Mouse (Mus musculus) ES-E14 (cell line): ENCODE data around the gene Chat.

Experiments used
- CHD2 ChIP-seq: IDR thresholded peaks from 2 replicates; pipeline ENCODE4 v1.6.1; 2014; ENCODE audit warnings: mild to moderate bottlenecking, low read depth, low read length, inconsistent platforms
- HCFC1 ChIP-seq: IDR thresholded peaks from 2 replicates; pipeline ENCODE4 v1.6.1; 2012; ENCODE audit warnings: low read length, inconsistent platforms, borderline replicate concordance; ENCODE audit not compliant: insufficient read depth
- ZC3H11A ChIP-seq: IDR thresholded peaks from 2 replicates; pipeline ENCODE4 v1.6.1; 2012; ENCODE audit warnings: low read depth, mild to moderate bottlenecking, inconsistent platforms, low read length, borderline replicate concordance
- ZNF384 ChIP-seq: IDR thresholded peaks from 2 replicates; pipeline ENCODE4 v1.6.1; 2012; ENCODE audit warnings: low read depth, low read length, inconsistent platforms

GRCm38 (mm10) chr14:32369756-32370155 lies 96.0 kb downstream of the Chat start:
- TF ChIP-seq HCFC1 (no peak), CHD2 (no peak), ZC3H11A (no peak), ZNF384 (no peak)
